Mouse (Mus musculus): ENCODE measurements at regions not wholly inside any gene's neighbourhood (a gene's known extent, or its start where the extent isn't known, plus 50 kb on each side); places are given as distances from the start of the nearest gene placed in this dataset.

GRCm38 (mm10) chr5:77783953-77784352 is 376.1 kb upstream of the Igfbp7 start:
- TF ChIP-seq CTCF (IDR thresholded peaks at IDR 0.05; ENCODE audit: low read depth, low read length) (no peak), POLR2A (IDR thresholded peaks at IDR 0.05; ENCODE audit: insufficient read depth, low read length) (no peak)
